Mouse (Mus musculus): ENCODE measurements at regions not wholly inside any gene's neighbourhood (a gene's known extent, or its start where the extent isn't known, plus 50 kb on each side); places are given as distances from the start of the nearest gene placed in this dataset.

DNA sequence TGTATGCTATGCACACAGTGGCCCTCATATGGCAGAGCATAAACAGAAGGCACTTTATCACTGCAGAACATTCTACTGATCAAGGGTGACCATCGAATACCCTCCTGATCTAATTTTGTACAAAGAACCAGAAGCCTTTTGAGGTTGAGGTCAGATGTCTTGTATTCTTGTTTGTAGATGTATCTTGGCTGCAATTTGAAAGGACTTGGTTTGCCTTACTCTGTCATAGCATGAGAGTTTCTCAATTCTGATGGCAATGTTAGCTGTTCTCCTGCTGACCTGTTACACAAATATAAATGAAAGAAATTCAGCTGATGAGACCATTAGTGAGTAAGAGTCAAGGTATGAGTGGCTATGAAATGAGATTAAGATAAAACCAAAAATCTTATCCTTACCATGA is 199.1 kb upstream of the Aldoart1 start:
- in situ Hi-C loops (cut with MboI, MseI) = no loop called here

DNA sequence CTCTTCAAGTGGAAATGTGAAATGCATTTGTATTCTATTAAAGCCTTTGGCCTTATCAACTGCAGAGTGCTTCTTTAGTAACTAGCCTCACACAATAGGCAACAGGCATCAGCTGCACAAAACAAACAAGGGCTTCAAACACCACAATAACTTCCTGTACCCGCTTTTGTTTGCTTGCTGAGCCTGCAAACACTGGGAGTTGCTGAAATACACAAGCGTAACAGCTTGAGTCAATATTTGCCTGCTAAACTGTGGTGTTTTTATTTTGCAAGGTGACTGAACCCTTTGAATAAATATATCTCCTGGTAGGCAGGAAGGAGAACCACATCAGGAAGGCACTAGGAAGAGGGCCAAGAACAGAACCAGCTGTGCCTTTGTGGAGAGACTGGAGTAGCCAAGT is 195.4 kb upstream of the Aldoart1 start:
- in situ Hi-C loops (cut with MboI, MseI) = no loop called here

DNA sequence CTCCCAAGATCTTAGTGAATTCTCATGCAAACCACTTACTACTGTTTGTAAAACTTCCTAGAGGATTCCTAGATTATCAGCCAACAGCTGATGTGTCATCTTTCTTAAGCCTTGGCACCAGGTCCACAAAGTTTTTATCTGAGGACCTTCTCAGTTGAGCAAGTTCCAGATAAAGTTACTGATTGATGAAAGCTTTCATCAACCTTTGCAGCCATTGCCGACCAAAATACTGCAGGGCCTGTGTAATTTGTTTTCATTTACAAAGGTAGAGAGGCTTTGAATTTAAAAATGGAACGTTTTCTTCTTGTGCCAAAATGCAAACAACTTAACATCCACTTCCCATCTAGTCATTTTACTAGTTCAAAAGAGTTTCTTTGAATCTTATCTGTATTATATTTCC is 191.9 kb upstream of the Aldoart1 start:
- in situ Hi-C loops (cut with MboI, MseI) = no loop called here

DNA sequence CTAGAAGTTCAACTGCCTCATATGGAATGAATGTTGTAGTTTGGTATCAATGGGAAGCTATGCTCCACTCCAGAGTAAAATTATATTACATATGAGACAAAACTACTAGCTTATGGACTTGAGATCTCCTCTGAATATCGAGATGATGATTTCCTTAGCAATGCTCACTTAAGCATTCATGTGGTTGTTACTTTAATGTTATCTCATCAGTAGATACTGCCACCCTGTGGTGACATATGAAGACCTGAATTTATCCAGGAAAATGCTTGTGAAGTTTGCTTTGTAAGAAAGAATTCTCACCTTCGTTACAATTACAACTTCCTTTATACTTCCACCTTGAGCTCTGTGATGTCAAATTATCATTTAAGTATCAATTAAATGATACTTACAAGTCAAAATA is 190.2 kb upstream of the Aldoart1 start:
- in situ Hi-C loops (cut with MboI, MseI) = no loop called here

DNA sequence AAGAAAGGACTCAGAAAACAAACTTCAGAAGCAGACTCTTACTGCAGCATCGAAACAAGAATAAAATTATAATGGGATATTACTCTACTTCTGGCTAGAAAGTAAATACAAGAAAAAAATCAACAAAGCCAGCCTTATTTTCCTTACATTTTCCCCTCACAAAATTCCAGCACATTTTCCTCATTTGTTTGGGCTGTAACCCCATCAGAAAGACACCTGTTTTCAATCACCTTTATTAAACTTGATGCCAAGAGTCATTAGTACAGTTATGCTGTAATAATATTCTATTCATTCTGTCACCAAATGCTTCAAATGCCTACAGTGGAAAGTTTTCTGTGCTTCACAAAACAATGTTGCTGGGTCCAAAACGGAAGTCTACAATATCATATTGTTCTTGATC is 189.1 kb upstream of the Aldoart1 start:
- in situ Hi-C loops (cut with MboI, MseI) = no loop called here

DNA sequence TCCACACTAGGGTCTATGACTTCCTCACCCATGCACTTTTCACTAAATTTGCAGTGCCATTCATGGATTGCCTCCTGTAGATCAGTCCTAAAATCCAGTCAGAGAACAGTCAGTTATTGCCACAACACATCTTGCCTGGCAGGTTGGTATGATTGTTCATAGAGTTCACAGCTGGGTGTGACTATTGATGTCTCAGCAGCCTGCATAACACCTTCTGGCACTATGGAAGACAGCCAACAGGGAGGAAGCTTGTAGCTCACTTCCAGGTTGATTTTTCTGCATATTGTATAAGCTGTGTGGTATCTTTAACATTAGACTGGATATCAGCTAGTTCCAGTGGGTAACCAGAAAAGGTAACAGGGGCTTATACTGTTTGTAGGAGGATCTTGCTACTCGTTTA is 145.3 kb upstream of the Aldoart1 start:
- in situ Hi-C loops (cut with MboI, MseI) = loop anchor here in 1 of 2 experiments (5.0 kb wide), 1 partner anchor 100 kb away; no protein-coding TSS in a partner anchor

DNA sequence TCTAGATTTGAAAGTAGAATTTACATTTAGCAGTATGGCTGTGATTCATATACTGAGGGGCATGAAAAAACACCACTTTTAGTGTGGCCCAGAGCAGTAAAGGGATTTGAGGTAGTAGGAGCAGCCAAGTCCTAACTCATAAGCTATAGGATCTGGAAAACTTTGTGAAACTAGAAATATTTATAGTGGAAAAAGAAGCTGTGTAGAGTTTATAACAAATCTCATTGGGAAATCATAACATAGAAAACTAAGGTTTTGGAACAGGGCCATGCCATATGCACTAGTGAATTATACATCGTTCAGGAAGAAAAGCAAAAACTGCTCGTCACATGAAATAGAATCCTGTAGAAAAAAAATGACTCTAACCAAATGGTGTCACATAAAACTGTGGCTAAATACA is 143.7 kb upstream of the Aldoart1 start:
- in situ Hi-C loops (cut with MboI, MseI) = loop anchor here in 1 of 2 experiments (5.0 kb wide), 1 partner anchor 99 kb away; no protein-coding TSS in a partner anchor

DNA sequence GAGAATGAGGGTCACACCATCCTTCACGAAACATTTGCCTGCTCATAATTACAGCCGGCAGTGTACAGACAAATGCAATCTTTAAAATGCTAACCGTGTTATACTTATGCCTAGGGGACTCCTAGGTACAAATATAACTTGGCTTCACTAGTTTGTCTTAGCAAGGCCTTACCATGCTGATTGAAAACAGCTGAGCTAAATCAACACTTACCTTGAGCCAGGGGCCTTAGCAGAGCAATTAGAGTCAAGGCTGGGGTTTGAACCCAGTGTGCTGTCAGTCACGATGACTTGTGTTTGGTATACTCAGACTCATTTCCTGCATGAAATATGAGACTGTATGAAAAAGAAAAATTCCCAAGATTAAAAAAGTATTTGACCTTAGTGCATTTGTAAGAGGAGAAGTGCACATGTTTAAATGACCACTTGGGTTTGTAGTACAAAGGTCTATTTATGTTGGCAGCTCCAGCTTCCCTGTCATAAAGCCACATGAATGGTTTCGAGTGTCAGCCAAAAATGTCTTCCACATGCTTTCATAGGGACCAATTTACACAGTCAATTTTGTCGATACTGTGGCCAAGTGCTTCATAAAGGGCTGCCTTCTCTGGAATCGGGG is 94.0 kb upstream of the Aldoart1 start:
- in situ Hi-C loops (cut with MboI, MseI) = no loop called here

DNA sequence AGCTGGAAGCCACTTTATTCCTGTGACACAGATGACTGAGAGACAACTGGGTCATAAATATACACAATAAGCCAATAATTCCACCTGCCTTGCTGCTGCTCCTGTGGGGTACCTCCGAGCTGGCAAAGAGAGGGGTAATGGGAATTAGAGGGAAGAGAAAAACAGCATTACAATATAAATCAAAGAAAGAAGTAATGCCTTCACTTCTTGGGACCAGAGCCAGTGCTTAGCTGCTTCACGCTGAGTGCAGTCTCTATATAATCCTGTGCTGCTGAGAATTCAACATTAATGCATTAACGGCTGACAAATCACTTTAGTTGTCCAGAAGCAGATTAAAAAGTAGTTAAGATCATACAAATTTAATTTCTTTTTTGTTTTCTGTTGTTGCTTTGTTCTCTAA is 71.0 kb upstream of the Aldoart1 start:
- in situ Hi-C loops (cut with MboI, MseI) = loop anchor here in 1 of 2 experiments (25.0 kb wide), 1 partner anchor 611 kb away; no protein-coding TSS in a partner anchor

DNA sequence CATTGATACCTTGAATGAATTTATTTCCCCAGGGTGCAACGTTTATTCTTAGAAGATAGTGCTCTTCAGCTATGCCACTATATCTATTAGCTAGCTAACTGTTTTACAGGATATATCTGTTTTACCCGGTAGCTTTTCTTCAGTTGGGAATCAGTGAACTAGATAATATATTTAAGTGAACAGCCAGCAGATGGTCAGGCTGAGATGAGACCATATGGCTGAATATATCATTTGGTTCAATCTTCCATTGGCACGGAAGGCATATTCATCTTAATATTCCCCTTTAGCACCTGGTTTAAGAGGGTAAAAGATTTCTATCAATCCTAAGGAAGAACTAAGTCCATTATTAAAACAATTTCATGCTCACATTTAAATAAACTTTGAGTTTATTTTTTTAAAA is 62.6 kb upstream of the Aldoart1 start:
- in situ Hi-C loops (cut with MboI, MseI) = loop anchor here in 1 of 2 experiments (25.0 kb wide), 1 partner anchor 603 kb away; no protein-coding TSS in a partner anchor
